Mouse (Mus musculus) forebrain, embryonic 14.5 days (tissue): ENCODE results near the gene Srpx2. TPM values are rescaled to one million over a fixed set of nuclear protein-coding genes. Genes with fewer than 3 reads are reported as not detected.

Experiments used
- ATAC-seq: fragments of 200-750 bp; cut with Nextera tagmentation; 2 replicates; pipeline ENCODE4 v1.8.0; 2017; ENCODE audit warnings: mild to moderate bottlenecking, moderate library complexity
- DNase-seq: peaks from one replicate; pipeline ENCODE4 v3.0.0-alpha.2; 2015; ENCODE audit warnings: low spot score
- H3K27ac ChIP-seq: fragments of 300-500 bp; sonication (generic); 2 replicates; pipeline ENCODE4 v1.5.1; 2014; ENCODE audit warnings: low read depth, mild to moderate bottlenecking, control low read depth, low read length, moderate library complexity
- H3K27me3 ChIP-seq: fragments of 300-500 bp; sonication (generic); replicated peaks from 2 replicates; pipeline ENCODE4 v1.6.1; 2014; ENCODE audit warnings: low read length, control low read depth, mixed read lengths; ENCODE audit not compliant: control insufficient read depth, insufficient read depth
- H3K36me3 ChIP-seq: fragments of 300-500 bp; sonication (generic); 2 replicates; pipeline ENCODE4 v1.6.1; 2014; ENCODE audit warnings: low read length, control low read depth; ENCODE audit not compliant: control insufficient read depth, insufficient read depth
- H3K4me1 ChIP-seq: fragments of 300-500 bp; sonication (generic); 2 replicates; pipeline ENCODE4 v1.6.1; 2014; ENCODE audit warnings: antibody characterized with exemption, low read length, control low read depth; ENCODE audit not compliant: control insufficient read depth, insufficient read depth
- H3K4me2 ChIP-seq: fragments of 300-500 bp; sonication (generic); 2 replicates; pipeline ENCODE4 v1.6.1; 2014; ENCODE audit warnings: mild to moderate bottlenecking, control low read depth, low read length
- H3K4me3 ChIP-seq: fragments of 300-500 bp; sonication (generic); 2 replicates; pipeline ENCODE4 v1.5.1; 2014; ENCODE audit warnings: low read depth, low read length, control low read depth
- H3K9ac ChIP-seq: fragments of 300-500 bp; sonication (generic); 2 replicates; pipeline ENCODE4 v1.6.1; 2014; ENCODE audit warnings: mild to moderate bottlenecking, low read length, control low read depth, moderate library complexity
- H3K9me3 ChIP-seq: fragments of 300-500 bp; sonication (generic); replicated peaks from 2 replicates; pipeline ENCODE4 v1.6.1; 2016; ENCODE audit warnings: low read length, control low read depth, mixed read lengths; ENCODE audit not compliant: control insufficient read depth
- WGBS: fragments of 180-500 bp; shearing (Covaris S2); extraction: QIAGEN DNeasy Blood & Tissue Kit; methylation state at CpG from one replicate; pipeline ENCODE4 v1.1.7; 2014; 5-methylcytosine and 5-hydroxymethylcytosine counted together
- polyA plus RNA-seq: library from polyadenylated mRNA; unstranded; fragments of >200 nt; fragmentation: Nextera tagmentation; extraction: Ambion mirVana; gene quantifications from 2 replicates; pipeline ENCODE4 v1.2.1, GENCODE M21; 2014

The Srpx2 gene
- polyA plus RNA-seq, 1 experiment from 2014 or later: 0.91 TPM

DNA sequence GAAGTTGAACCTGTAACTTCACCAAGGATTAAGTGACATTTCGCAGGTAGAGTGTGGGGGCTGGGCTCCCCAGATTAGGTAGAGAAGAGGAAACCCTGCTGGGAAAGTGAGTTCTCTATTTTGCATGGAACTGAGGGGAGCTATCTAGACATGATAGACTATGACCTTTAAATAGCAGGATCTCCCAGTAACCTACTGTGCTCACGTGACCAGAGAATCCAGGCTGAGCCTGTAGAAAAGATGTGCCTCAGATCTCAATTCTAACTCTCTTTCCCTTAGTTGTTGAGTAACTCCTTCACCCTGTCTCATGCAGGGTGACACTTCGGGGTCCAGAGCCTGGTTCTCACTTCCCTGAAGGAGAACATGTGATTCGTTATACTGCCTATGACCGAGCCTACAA is 18.5 kb downstream of the Srpx2 start:
- Histone ChIP-seq H3K27me3 (no peaks in the 10 kb centered on the region), H3K36me3 (no peaks in the 10 kb centered on the region), H3K4me3 (no peak overlapping the region), H3K9me3 (no peaks in the 10 kb centered on the region), H3K4me1 (no peaks in the 10 kb centered on the region), H3K27ac (no peak overlapping the region), H3K9ac (no peak overlapping the region), H3K4me2 (no peak overlapping the region)
- ATAC-seq: no peak
- 81% methylated on average over 5 of the region's 5 CpGs for WGBS
- DNase-seq: no peak

GRCm38 (mm10) chrX:133931302-133932013 is 23.2 kb downstream of the Srpx2 start:
- peak; percentile 59 for DNase-seq
- Histone ChIP-seq H3K4me1 (no peaks in the 10 kb centered on the region), H3K27me3 (no peaks in the 10 kb centered on the region), H3K9ac (no peak overlapping the region), H3K4me2 (no peak overlapping the region), H3K4me3 (no peak overlapping the region), H3K27ac (no peak overlapping the region), H3K9me3 (no peaks in the 10 kb centered on the region), H3K36me3 (no peaks in the 10 kb centered on the region)
- 68% methylated on average over 12 of the region's 12 CpGs for whole genome bisulfite sequencing
- 0 out of 2 replicates have a peak, but pooled peaks have one; percentile 20 for ATAC-seq

- Histone ChIP-seq H3K4me3 (no peak overlapping the region), H3K9me3 (no peaks in the 10 kb centered on the region), H3K27me3 (no peaks in the 10 kb centered on the region), H3K4me1 (no peaks in the 10 kb centered on the region), H3K4me2 (no peak overlapping the region), H3K36me3 (no peaks in the 10 kb centered on the region), H3K27ac (no peak overlapping the region), H3K9ac (no peak overlapping the region)
- no peak for DNase-seq
- no peak for ATAC-seq
- 90% methylated on average over 4 of the region's 4 CpGs for WGBS
Observed at GRCm38 (mm10) chrX:133936605-133937225, 28.5 kb downstream of the Srpx2 start.

GRCm38 (mm10) chrX:133939561-133939960 is 31.3 kb downstream of the Srpx2 start:
- no peak overlapping the region for H3K27ac ChIP-seq
- ATAC-seq: no peak
- no peak for DNase-seq
- no peaks in the 10 kb centered on the region for H3K27me3 ChIP-seq
- no peaks in the 10 kb centered on the region for H3K9me3 ChIP-seq
- WGBS: 29% methylated on average over 1 of the region's 1 CpGs
- no peaks in the 10 kb centered on the region for H3K36me3 ChIP-seq
- H3K9ac ChIP-seq: no peak overlapping the region
- no peak overlapping the region for H3K4me3 ChIP-seq
- no peaks in the 10 kb centered on the region for H3K4me1 ChIP-seq
- no peak overlapping the region for H3K4me2 ChIP-seq

- DNase-seq (peak; percentile 66), ATAC-seq (peak; percentile 71)
- H3K4me2 ChIP-seq: no peak overlapping the region
- no peaks in the 10 kb centered on the region for H3K9me3 ChIP-seq
- no peaks in the 10 kb centered on the region for H3K36me3 ChIP-seq
- H3K27ac ChIP-seq: no peak overlapping the region
- 47% methylated on average over 3 of the region's 3 CpGs for WGBS
- H3K4me3 ChIP-seq: no peak overlapping the region
- no peak overlapping the region for H3K9ac ChIP-seq
- H3K4me1 ChIP-seq: no peaks in the 10 kb centered on the region
- H3K27me3 ChIP-seq: no peaks in the 10 kb centered on the region
Observed at GRCm38 (mm10) chrX:133947427-133947826, 39.2 kb downstream of the Srpx2 start.

- H3K4me3 ChIP-seq: no peak overlapping the region
- no peaks in the 10 kb centered on the region for H3K9me3 ChIP-seq
- no peaks in the 10 kb centered on the region for H3K27me3 ChIP-seq
- no peak overlapping the region for H3K4me2 ChIP-seq
- ATAC-seq (peak; percentile 40; the same call in 1 of the 2 replicates), DNase-seq (peak; percentile 66)
- WGBS: 45% methylated on average over 7 of the region's 7 CpGs
- no peaks in the 10 kb centered on the region for H3K36me3 ChIP-seq
- H3K4me1 ChIP-seq: no peaks in the 10 kb centered on the region
- no peak overlapping the region for H3K27ac ChIP-seq
- no peak overlapping the region for H3K9ac ChIP-seq
Observed at GRCm38 (mm10) chrX:133954661-133955060, 46.4 kb downstream of the Srpx2 start.

DNA sequence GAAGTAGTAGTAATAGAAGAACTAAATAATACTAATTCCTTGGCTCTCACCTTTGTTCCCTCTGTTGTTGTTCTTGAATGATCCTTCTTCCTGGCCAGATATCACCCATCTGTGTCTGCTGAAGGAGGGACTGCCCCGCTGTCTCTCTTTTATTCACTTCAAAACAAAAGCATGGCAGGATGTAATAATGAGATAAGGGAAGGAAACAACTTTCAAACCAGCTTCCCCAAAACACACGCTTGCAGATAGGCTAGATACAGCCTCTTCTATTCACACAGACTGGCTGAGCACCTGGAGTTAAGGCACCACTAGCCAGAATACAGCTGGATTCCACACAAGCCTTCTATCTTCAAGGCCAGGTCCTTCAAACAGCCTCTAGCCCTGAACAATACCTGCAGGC is 52.4 kb downstream of the Srpx2 start:
- Histone ChIP-seq H3K27me3 (0 out of 2 replicates have a peak, but pooled peaks cover 3% of the 10 kb centered on the region), H3K27ac (no peak overlapping the region), H3K4me3 (no peak overlapping the region), H3K9ac (no peak overlapping the region), H3K4me2 (no peak overlapping the region), H3K36me3 (no peaks in the 10 kb centered on the region), H3K9me3 (no peaks in the 10 kb centered on the region), H3K4me1 (no peaks in the 10 kb centered on the region)
- DNase-seq (no peak), ATAC-seq (no peak)
- WGBS: 62% methylated on average over 2 of the region's 2 CpGs

DNA sequence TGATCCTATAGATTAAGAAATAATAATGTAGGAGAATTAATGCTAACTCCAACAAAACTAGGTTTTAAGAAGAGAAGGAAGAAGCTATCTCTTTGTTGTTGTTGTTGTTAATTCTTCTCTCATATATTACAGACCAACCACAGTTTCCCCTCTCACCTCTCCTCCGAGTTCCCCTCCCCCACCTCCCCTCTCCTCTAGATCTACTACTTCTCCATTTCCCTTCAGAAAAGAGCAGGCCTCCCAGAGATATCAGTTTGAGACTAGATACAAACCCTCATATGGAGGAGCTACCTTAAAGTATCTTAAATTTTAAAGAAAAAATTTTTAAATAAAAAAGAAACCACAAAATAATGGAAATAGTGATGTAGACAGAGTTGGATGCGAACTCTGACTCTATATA is 56.4 kb downstream of the Srpx2 start:
- 68% methylated on average over 2 of the region's 2 CpGs for WGBS
- DNase-seq: no peak

More for the DNA sequence above, 56.4 kb downstream of the Srpx2 start:
- no peak overlapping the region for H3K27ac ChIP-seq
- H3K4me1 ChIP-seq: no peaks in the 10 kb centered on the region
- no peak for ATAC-seq
- 0 out of 2 replicates have a peak, but pooled peaks cover 3% of the 10 kb centered on the region for H3K27me3 ChIP-seq
- no peaks in the 10 kb centered on the region for H3K9me3 ChIP-seq
- no peak overlapping the region for H3K9ac ChIP-seq
- no peaks in the 10 kb centered on the region for H3K36me3 ChIP-seq
- no peak overlapping the region for H3K4me2 ChIP-seq
- no peak overlapping the region for H3K4me3 ChIP-seq
